Mouse (Mus musculus) spleen, adult 2 months (tissue): ENCODE results near the gene Vdr.

ENCODE experiments used
- CTCF ChIP-seq: fragments of 200-500 bp; IDR thresholded peaks from 2 replicates; pipeline ENCODE4 v1.5.1; 2011; ENCODE audit warnings: mild to moderate bottlenecking, inconsistent platforms; ENCODE audit not compliant: insufficient read depth, insufficient read length, insufficient replicate concordance; ENCODE audit errors: extremely low read depth
- POLR2A ChIP-seq: fragments of 200-500 bp; IDR thresholded peaks from 2 replicates; pipeline ENCODE4 v1.6.1; 2011; ENCODE audit warnings: low read depth, low read length, inconsistent platforms

DNA sequence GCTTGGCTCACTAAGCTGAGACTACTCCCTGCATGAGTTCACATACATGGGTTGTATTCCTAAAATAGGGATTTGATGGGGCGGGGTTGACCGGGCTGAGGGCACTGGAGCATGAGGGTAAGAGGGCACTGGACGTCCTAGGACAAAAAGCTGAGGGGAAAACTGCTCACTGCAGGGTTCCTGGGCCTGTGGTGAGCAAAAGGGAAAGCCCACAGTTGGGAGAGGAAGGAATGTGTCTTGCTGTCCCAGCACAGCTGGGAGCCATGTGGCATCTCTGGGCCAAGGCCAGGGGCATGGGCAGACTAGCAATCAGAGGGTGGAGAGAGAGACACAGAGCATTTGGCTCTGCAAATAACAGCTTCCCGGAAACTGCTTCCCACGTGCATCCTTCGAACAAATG is 28.1 kb upstream of the Vdr start:
- TF ChIP-seq CTCF = no peak
- TF ChIP-seq POLR2A = no peak
